Mouse (Mus musculus) cerebellum, adult 2 months (tissue): ENCODE measurements around the gene Tti1.
"Not testable (repeated sequence)": the region's sequence is repeated elsewhere in the genome, so short reads cannot be mapped to it uniquely, and the experiment has no call there.

Source experiments
- CTCF ChIP-seq: fragments of 200-500 bp; IDR thresholded peaks from 2 replicates; pipeline ENCODE4 v1.5.1; 2011; ENCODE audit warnings: low read depth, mild to moderate bottlenecking, control low read depth, low read length, moderate library complexity, borderline replicate concordance; ENCODE audit not compliant: insufficient read depth
- POLR2A ChIP-seq: fragments of 200-500 bp; IDR thresholded peaks from 2 replicates; pipeline ENCODE4 v1.6.1; 2011; ENCODE audit warnings: low read length, control low read depth, borderline replicate concordance; ENCODE audit not compliant: insufficient read depth

DNA sequence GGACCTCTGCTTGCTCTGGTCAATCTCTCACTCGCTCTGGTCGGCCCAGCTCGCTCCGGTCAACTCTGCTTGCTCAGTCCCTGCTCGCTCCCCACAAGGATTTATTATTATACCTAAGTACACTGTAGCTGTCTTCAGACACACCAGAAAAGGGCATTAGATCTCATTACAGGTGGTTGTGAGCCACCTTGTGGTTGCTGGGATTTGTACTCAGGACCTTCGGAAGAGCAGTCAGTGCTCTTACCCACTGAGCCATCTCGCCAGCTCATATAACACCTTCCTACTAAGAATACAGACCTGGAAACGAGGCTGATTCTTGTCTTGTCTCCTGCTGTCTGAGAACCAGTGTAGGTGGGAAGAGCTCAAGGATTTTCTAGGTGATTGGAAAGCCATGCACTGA, 27.1 kb upstream of the Tti1 start:
- TF ChIP-seq CTCF, POLR2A: not testable (repeated sequence)
